ENCODE assay signal across 12 mouse cellular contexts in genomic region chr2:157520496-157520895, GRCm38 (mm10). TPM values are rescaled to one million over a fixed set of nuclear protein-coding genes. Genes with fewer than 3 reads are reported as not detected.
DNase-seq lines count a peak whose midpoint lies in the region; ATAC-seq and TF ChIP-seq lines count a peak whose summit lies in the region.
"Had no signal": no experiment of that assay in that cellular context is flagged by ENCODE, and none has a peak within 500 bp of the region (broad histone marks: within the 10 kb centered on the region; RNA-seq: fewer than 3 reads in every experiment).

No protein-coding gene starts in this region.

- H3K4me2 ChIP-seq in lung, embryonic 14.5 days = no peak overlapping the region
- no peak overlapping the region for H3K4me2 ChIP-seq in embryonic facial prominence, embryonic 14.5 days (ENCODE audit: low read depth, low read length)
- no peak overlapping the region for H3K4me2 ChIP-seq in hindbrain, postnatal 0 days (ENCODE audit: low read depth, low read length)
- H3K4me2 ChIP-seq: limb, embryonic 13.5 days had no signal

- WGBS in lung, embryonic 14.5 days = 25% methylated on average over 5 of the region's 5 CpGs
- WGBS in embryonic facial prominence, embryonic 14.5 days = 32% methylated on average over 5 of the region's 5 CpGs
- 14% methylated on average over 5 of the region's 5 CpGs for WGBS in hindbrain, postnatal 0 days

- peak; percentile 63 for DNase-seq in lung, embryonic 14.5 days
- DNase-seq in lung, postnatal 36 days = no peak
- peak; percentile 71 for DNase-seq in embryonic facial prominence, embryonic 14.5 days (ENCODE audit: low spot score)
- DNase-seq in hindbrain, postnatal 0 days (ENCODE audit: low spot score) = peak; percentile 89
- peak; percentile 44 for DNase-seq in right cerebral cortex, postnatal 14 days
- DNase-seq in kidney, postnatal 14 days = no peak
- DNase-seq in kidney, adult 9 months = no peak
- DNase-seq: cerebellum, adult 9-11 months had no signal

- no peaks in the 10 kb centered on the region for H3K9me3 ChIP-seq in lung, embryonic 14.5 days (ENCODE audit: low read depth, low read length)
- H3K9me3 ChIP-seq in embryonic facial prominence, embryonic 14.5 days (ENCODE audit: control insufficient read depth, low read length) = no peaks in the 10 kb centered on the region
- no peaks in the 10 kb centered on the region for H3K9me3 ChIP-seq in hindbrain, postnatal 0 days (ENCODE audit: low read length)
- H3K9me3 ChIP-seq: limb, embryonic 13.5 days; megakaryocyte, embryonic 14.5 days had no signal

- no peaks in the 10 kb centered on the region for H3K36me3 ChIP-seq in lung, embryonic 14.5 days (ENCODE audit: insufficient read depth)
- no peaks in the 10 kb centered on the region for H3K36me3 ChIP-seq in embryonic facial prominence, embryonic 14.5 days (ENCODE audit: control insufficient read depth, insufficient read depth, low read length)
- no peaks in the 10 kb centered on the region for H3K36me3 ChIP-seq in hindbrain, postnatal 0 days (ENCODE audit: insufficient read depth, low read length)
- H3K36me3 ChIP-seq: limb, embryonic 13.5 days had no signal

- H3K4me3 ChIP-seq in lung, embryonic 14.5 days (ENCODE audit: low read depth, low read length) = no peak overlapping the region
- H3K4me3 ChIP-seq in embryonic facial prominence, embryonic 14.5 days (ENCODE audit: low read depth, low read length) = no peak overlapping the region
- H3K4me3 ChIP-seq in hindbrain, postnatal 0 days (ENCODE audit: low read length) = no peak overlapping the region
- H3K4me3 ChIP-seq: limb, embryonic 13.5 days; megakaryocyte, embryonic 14.5 days had no signal

- no peak overlapping the region for H3K9ac ChIP-seq in lung, embryonic 14.5 days
- no peak overlapping the region for H3K9ac ChIP-seq in embryonic facial prominence, embryonic 14.5 days (ENCODE audit: low read depth, low read length)
- no peak overlapping the region for H3K9ac ChIP-seq in hindbrain, postnatal 0 days (replicated peaks; ENCODE audit: low read length)
- H3K9ac ChIP-seq: limb, embryonic 13.5 days had no signal

- no peak for TF ChIP-seq CTCF in lung, embryonic 14.5 days (IDR thresholded peaks at IDR 0.05; ENCODE audit: low read depth)
- no peak for TF ChIP-seq CTCF in hindbrain, postnatal 0 days (IDR thresholded peaks at IDR 0.05; ENCODE audit: low read depth)

- no peak for ATAC-seq in lung, embryonic 14.5 days (ENCODE audit: insufficient read depth)
- ATAC-seq in embryonic facial prominence, embryonic 14.5 days (ENCODE audit: low read depth) = no peak
- peak; percentile 73; the same call in 1 of the 2 replicates for ATAC-seq in hindbrain, postnatal 0 days
- ATAC-seq in CD4-positive, CD25-positive, alpha-beta regulatory T cell, adult 4 months = no peak

- no peaks in the 10 kb centered on the region for H3K27me3 ChIP-seq in lung, embryonic 14.5 days (ENCODE audit: insufficient read depth, low read length)
- no peaks in the 10 kb centered on the region for H3K27me3 ChIP-seq in embryonic facial prominence, embryonic 14.5 days (replicated peaks; ENCODE audit: control insufficient read depth, insufficient read depth, low read length)
- H3K27me3 ChIP-seq in hindbrain, postnatal 0 days (ENCODE audit: insufficient read depth, low read length) = no peaks in the 10 kb centered on the region
- H3K27me3 ChIP-seq: limb, embryonic 13.5 days had no signal

- no peak overlapping the region for H3K27ac ChIP-seq in lung, embryonic 14.5 days (ENCODE audit: low read depth)
- H3K27ac ChIP-seq in embryonic facial prominence, embryonic 14.5 days (replicated peaks; ENCODE audit: low read depth, low read length) = no peak overlapping the region
- peak overlapping the region; percentile 17 for H3K27ac ChIP-seq in hindbrain, postnatal 0 days
- H3K27ac ChIP-seq: kidney, postnatal 0 days; limb, embryonic 13.5 days had no signal

- no peaks in the 10 kb centered on the region for H3K4me1 ChIP-seq in lung, embryonic 14.5 days (ENCODE audit: insufficient read depth)
- H3K4me1 ChIP-seq in embryonic facial prominence, embryonic 14.5 days (ENCODE audit: control insufficient read depth, insufficient read depth, low read length) = 0 out of 2 replicates have a peak, but pooled peaks cover 3% of the 10 kb centered on the region
- peaks cover 15% of the 10 kb centered on the region for H3K4me1 ChIP-seq in hindbrain, postnatal 0 days (ENCODE audit: insufficient read depth, low read length)
- H3K4me1 ChIP-seq: megakaryocyte, embryonic 14.5 days had no signal

RNA-seq across cellular contexts. Expression of gene Nnat, which starts 39.4 kb away (rescaled TPM):
- 414 and 435 TPM in 2 replicates for polyA plus RNA-seq in lung, embryonic 14.5 days (2014; fragmentation: Nextera tagmentation; extraction: Ambion mirVana)
- 348 and 416 TPM in 2 replicates for polyA plus RNA-seq in embryonic facial prominence, embryonic 14.5 days (2014; fragmentation: Nextera tagmentation; extraction: Ambion mirVana)
- 8,203 and 10,251 TPM in 2 replicates for total RNA-seq in hindbrain, postnatal 0 days (2014; rRNA removed)
- polyA plus RNA-seq in hindbrain, postnatal 0 days (2015; fragmentation: Nextera tagmentation; extraction: Ambion mirVana) = 5,188 and 5,840 TPM in 2 replicates
- under 1 TPM; 0.62 to 1.00 TPM for polyA plus RNA-seq in CD4-positive, CD25-positive, alpha-beta regulatory T cell, adult 4 months (2017; shearing (Covaris generic))

RNA-seq across cellular contexts. Expression of gene Blcap, which starts 50.6 kb away (rescaled TPM):
- polyA plus RNA-seq in lung, embryonic 14.5 days (2014; fragmentation: Nextera tagmentation; extraction: Ambion mirVana) = 49.3 and 49.8 TPM in 2 replicates
- 64.6 and 66.7 TPM in 2 replicates for polyA plus RNA-seq in embryonic facial prominence, embryonic 14.5 days (2014; fragmentation: Nextera tagmentation; extraction: Ambion mirVana)
- total RNA-seq in hindbrain, postnatal 0 days (2014; rRNA removed) = 207 and 253 TPM in 2 replicates
- polyA plus RNA-seq in hindbrain, postnatal 0 days (2015; fragmentation: Nextera tagmentation; extraction: Ambion mirVana) = 263 and 284 TPM in 2 replicates
- polyA plus RNA-seq in CD4-positive, CD25-positive, alpha-beta regulatory T cell, adult 4 months (2017; shearing (Covaris generic)) = 10 to 100 TPM; 21.8 to 22.7 TPM

Comparison
In these comparisons a context has a peak if more than half of its experiments do, and no peak if none do; other contexts are left out.
1. DNase-seq: peak in lung, embryonic 14.5 days (single experiment), embryonic facial prominence, embryonic 14.5 days (single experiment), hindbrain, postnatal 0 days (single experiment) and right cerebral cortex, postnatal 14 days (single experiment); none in lung, postnatal 36 days (single experiment), kidney, postnatal 14 days (single experiment) and kidney, adult 9 months (single experiment).
2. RNA of gene Nnat, which starts 39.4 kb away (polyA plus RNA-seq): 5,188 to 5,840 TPM in hindbrain, postnatal 0 days, 414 to 435 TPM in lung, embryonic 14.5 days and 348 to 416 TPM in embryonic facial prominence, embryonic 14.5 days; 0.62 to 1.00 TPM in CD4-positive, CD25-positive, alpha-beta regulatory T cell, adult 4 months; every median in the first group is over 100 times any median in the second.